Mouse (Mus musculus) myocyte (in vitro differentiated cells): ENCODE results near the gene Dnase1l2. TPM values are rescaled to one million over a fixed set of nuclear protein-coding genes. Genes with fewer than 3 reads are reported as not detected.

ENCODE experiments used
- H3K27me3 ChIP-seq: one replicate; pipeline ENCODE4 v1.6.1; 2011; ENCODE audit not compliant: control insufficient read depth, insufficient read depth, insufficient read length
- H3K36me3 ChIP-seq: one replicate; pipeline ENCODE4 v1.6.1; 2011; ENCODE audit not compliant: control insufficient read depth, insufficient read depth
- H3K4me2 ChIP-seq: one replicate; pipeline ENCODE4 v1.6.1; 2011; ENCODE audit warnings: low read depth, control low read depth
- H3K4me3 ChIP-seq: one replicate; pipeline ENCODE4 v1.5.1; 2011; ENCODE audit warnings: mild to moderate bottlenecking, control low read depth, moderate library complexity
- H3K79me2 ChIP-seq: one replicate; pipeline ENCODE4 v1.6.1; 2011; ENCODE audit not compliant: control insufficient read depth, insufficient read depth
- H3ac ChIP-seq: one replicate; pipeline ENCODE4 v1.6.1; 2011; ENCODE audit not compliant: control insufficient read depth, insufficient read length
- CEBPB ChIP-seq: IDR thresholded peaks from 2 replicates; pipeline ENCODE4 v1.6.1; 2011; ENCODE audit warnings: mild to moderate bottlenecking, moderate library complexity; ENCODE audit not compliant: poor library complexity, insufficient read depth, severe bottlenecking
- E2F4 ChIP-seq: IDR thresholded peaks from one replicate; pipeline ENCODE4 v1.6.1; 2011; ENCODE audit warnings: mild to moderate bottlenecking, control low read depth, moderate library complexity; ENCODE audit not compliant: insufficient read depth
- MAX ChIP-seq: IDR thresholded peaks from one replicate; pipeline ENCODE4 v1.6.1; 2011; ENCODE audit warnings: low read depth, mild to moderate bottlenecking, control low read depth
- MYOD1 ChIP-seq, 3 experiments: IDR thresholded peaks; one replicate each; pipeline ENCODE4 v1.6.1; 2011; ENCODE audit warnings: control low read depth in 2 of 3, low read depth in 2 of 3, mild to moderate bottlenecking in 2 of 3, moderate library complexity in 1 of 3; ENCODE audit not compliant: insufficient read length in 2 of 3, control insufficient read depth in 1 of 3
- MYOG ChIP-seq, 3 experiments: IDR thresholded peaks; one replicate each; pipeline ENCODE4 v1.6.1; 2011; ENCODE audit warnings: control low read depth in 2 of 3, low read depth in 2 of 3, mild to moderate bottlenecking in 2 of 3; ENCODE audit not compliant: insufficient read length in 2 of 3, control insufficient read depth in 1 of 3, insufficient read depth in 1 of 3
- POLR2A ChIP-seq: IDR thresholded peaks from one replicate; pipeline ENCODE4 v1.6.1; 2011; ENCODE audit warnings: low read depth, mild to moderate bottlenecking, control low read depth, moderate library complexity; ENCODE audit not compliant: insufficient read length
- POLR2AphosphoS2 ChIP-seq: IDR thresholded peaks from one replicate; pipeline ENCODE4 v1.6.1; 2011; ENCODE audit warnings: low read depth, control low read depth; ENCODE audit not compliant: insufficient read length
- REST ChIP-seq: IDR thresholded peaks from one replicate; pipeline ENCODE4 v1.6.1; 2011; ENCODE audit warnings: mild to moderate bottlenecking, control low read depth, moderate library complexity; ENCODE audit not compliant: insufficient read depth, insufficient read length
- SRF ChIP-seq: IDR thresholded peaks from one replicate; pipeline ENCODE4 v1.6.1; 2011; ENCODE audit warnings: low read depth; ENCODE audit not compliant: control insufficient read depth, insufficient read length
- TCF12 ChIP-seq: IDR thresholded peaks from one replicate; pipeline ENCODE4 v1.6.1; 2011; ENCODE audit warnings: mild to moderate bottlenecking, control low read depth; ENCODE audit not compliant: poor library complexity, insufficient read depth, severe bottlenecking
- TCF3 ChIP-seq: IDR thresholded peaks from one replicate; pipeline ENCODE4 v1.6.1; 2011; ENCODE audit warnings: low read depth, control low read depth; ENCODE audit not compliant: insufficient read length
- USF1 ChIP-seq: IDR thresholded peaks from one replicate; pipeline ENCODE4 v1.6.1; 2011; ENCODE audit warnings: low read depth, mild to moderate bottlenecking, control low read depth, moderate library complexity
- polyA plus RNA-seq: library from polyadenylated mRNA; unstranded; fragments of >200 nt; fragmentation: generic; extraction: Trizol; gene quantifications from one replicate; pipeline ENCODE4 v1.2.1, GENCODE M21; 2012; ENCODE audit warnings: missing spikeins

Gene Dnase1l2
- polyA plus RNA-seq, 1 experiment = 1.0 TPM

- Histone ChIP-seq H3K79me2 (no peaks in the 10 kb centered on the region), H3ac (no peak overlapping the region), H3K36me3 (no peaks in the 10 kb centered on the region), H3K27me3 (peaks cover 32% of the 10 kb centered on the region), H3K4me3 (no peak overlapping the region), H3K4me2 (no peak overlapping the region)
- TF ChIP-seq CEBPB = no peak
- TF ChIP-seq TCF12 = no peak
- TF ChIP-seq MYOD1 (IDR thresholded peaks at IDR 0.05; ENCODE audit: control insufficient read depth in 1 of 3, insufficient read length in 2 of 3, low read depth in 2 of 3) = no peak
- no peak for TF ChIP-seq POLR2A
- no peak for TF ChIP-seq TCF3
- no peak for TF ChIP-seq MYOG (IDR thresholded peaks at IDR 0.05; ENCODE audit: control insufficient read depth in 1 of 3, insufficient read depth in 1 of 3, insufficient read length in 2 of 3, low read depth in 2 of 3)
- no peak for TF ChIP-seq USF1
- no peak for TF ChIP-seq POLR2AphosphoS2
- TF ChIP-seq MAX = no peak
- no peak for TF ChIP-seq SRF
- no peak for TF ChIP-seq E2F4
- TF ChIP-seq REST = no peak
Observed at GRCm38 (mm10) chr17:24391149-24391548, 51.8 kb downstream of the Dnase1l2 start.

Other genes with a start within 250 kb of the Dnase1l2 start
- gene Tbc1d24, start 237.5 kb downstream of the Dnase1l2 start, polyA plus RNA-seq = 4.3 TPM
- 0.13 TPM for gene Ntn3, start 233.6 kb downstream of the Dnase1l2 start, polyA plus RNA-seq
- 3.7 TPM for gene Tedc2, start 222.3 kb downstream of the Dnase1l2 start, polyA plus RNA-seq
- gene Ccnf, start 191.6 kb downstream of the Dnase1l2 start, polyA plus RNA-seq = 13.3 TPM
- gene Abca17, start 92.0 kb downstream of the Dnase1l2 start, polyA plus RNA-seq = not detected
- 1.4 TPM for gene Abca3, start 91.2 kb downstream of the Dnase1l2 start, polyA plus RNA-seq
- 53.7 TPM for gene Rnps1, start 28.5 kb downstream of the Dnase1l2 start, polyA plus RNA-seq
- gene Eci1, start 16.5 kb downstream of the Dnase1l2 start, polyA plus RNA-seq = 52.6 TPM
- gene E4f1, start 27.2 kb upstream of the Dnase1l2 start, polyA plus RNA-seq = 18.7 TPM
- gene Pgp, start 27.3 kb upstream of the Dnase1l2 start, polyA plus RNA-seq = 53.7 TPM
- gene Bricd5, start 30.8 kb upstream of the Dnase1l2 start, polyA plus RNA-seq = 0.53 TPM
- 16.5 TPM for gene Mlst8, start 36.0 kb upstream of the Dnase1l2 start, polyA plus RNA-seq
- 0.16 TPM for gene Caskin1, start 45.5 kb upstream of the Dnase1l2 start, polyA plus RNA-seq
- gene Traf7, start 84.8 kb upstream of the Dnase1l2 start, polyA plus RNA-seq = 112 TPM
- 0.35 TPM for gene Rab26, start 91.1 kb upstream of the Dnase1l2 start, polyA plus RNA-seq
- 47.2 TPM for gene Pkd1, start 106.7 kb upstream of the Dnase1l2 start, polyA plus RNA-seq
- gene Tsc2, start 189.5 kb upstream of the Dnase1l2 start, polyA plus RNA-seq = 49.5 TPM
- 20.2 TPM for gene Nthl1, start 189.6 kb upstream of the Dnase1l2 start, polyA plus RNA-seq
- 19.1 TPM for gene Slc9a3r2, start 207.2 kb upstream of the Dnase1l2 start, polyA plus RNA-seq
- gene Npw, start 215.4 kb upstream of the Dnase1l2 start, polyA plus RNA-seq = not detected
- 49.7 TPM for gene Zfp598, start 226.6 kb upstream of the Dnase1l2 start, polyA plus RNA-seq
- 0.29 TPM for gene Syngr3, start 246.8 kb upstream of the Dnase1l2 start, polyA plus RNA-seq